Mouse (Mus musculus) liver, postnatal 0 days (tissue): ENCODE results near the gene Gabra5. TPM values are rescaled to one million over a fixed set of nuclear protein-coding genes. Genes with fewer than 3 reads are reported as not detected.

ENCODE experiments used
- ATAC-seq: fragments of 200-750 bp; cut with Nextera tagmentation; 2 replicates; pipeline ENCODE4 v1.8.0; 2017; ENCODE audit warnings: mild to moderate bottlenecking, moderate library complexity
- DNase-seq: peaks from one replicate; pipeline ENCODE4 v3.0.0-alpha.2; 2016
- H3K27ac ChIP-seq: fragments of 300-500 bp; sonication (generic); 2 replicates; pipeline ENCODE4 v1.5.1; 2014; ENCODE audit warnings: antibody characterized with exemption, moderate library complexity, mild to moderate bottlenecking, low read depth
- H3K27me3 ChIP-seq: fragments of 300-500 bp; sonication (generic); 2 replicates; pipeline ENCODE4 v1.6.1; 2014; ENCODE audit warnings: low read length, control low read depth, mixed read lengths; ENCODE audit not compliant: insufficient read depth
- H3K36me3 ChIP-seq: fragments of 300-500 bp; sonication (generic); replicated peaks from 2 replicates; pipeline ENCODE4 v1.6.1; 2014; ENCODE audit warnings: mild to moderate bottlenecking, control low read depth, low read length, moderate library complexity, mixed read lengths; ENCODE audit not compliant: insufficient read depth
- H3K4me1 ChIP-seq: fragments of 300-500 bp; sonication (generic); 2 replicates; pipeline ENCODE4 v1.6.1; 2014; ENCODE audit warnings: antibody characterized with exemption, mild to moderate bottlenecking, control low read depth; ENCODE audit not compliant: insufficient read depth
- H3K4me2 ChIP-seq: fragments of 300-500 bp; sonication (generic); 2 replicates; pipeline ENCODE4 v1.6.1; 2014; ENCODE audit warnings: low read depth, mild to moderate bottlenecking, low read length, moderate library complexity, mixed read lengths
- H3K4me3 ChIP-seq: fragments of 300-500 bp; sonication (generic); 2 replicates; pipeline ENCODE4 v1.5.1; 2014; ENCODE audit warnings: low read depth, low read length
- H3K9ac ChIP-seq: fragments of 300-500 bp; sonication (generic); replicated peaks from 2 replicates; pipeline ENCODE4 v1.6.1; 2014; ENCODE audit warnings: mild to moderate bottlenecking, moderate library complexity
- H3K9me3 ChIP-seq: fragments of 300-500 bp; sonication (generic); 2 replicates; pipeline ENCODE4 v1.6.1; 2016; ENCODE audit warnings: mild to moderate bottlenecking, control low read depth, low read length, mixed read lengths
- CTCF ChIP-seq: sonication (generic); IDR thresholded peaks from 2 replicates; pipeline ENCODE4 v1.5.1; 2016; ENCODE audit warnings: antibody characterized with exemption, low read depth
- EP300 ChIP-seq: IDR thresholded peaks from 2 replicates; pipeline ENCODE4 v1.6.1; 2016; ENCODE audit warnings: antibody characterized with exemption, low read depth, mild to moderate bottlenecking
- WGBS: fragments of 180-500 bp; shearing (Covaris S2); extraction: QIAGEN DNeasy Blood & Tissue Kit; methylation state at CpG from one replicate; pipeline ENCODE4 v1.1.7; 2014; ENCODE audit not compliant: insufficient replicate concordance; 5-methylcytosine and 5-hydroxymethylcytosine counted together
- polyA plus RNA-seq: library from polyadenylated mRNA; unstranded; fragments of >200 nt; fragmentation: Nextera tagmentation; extraction: Ambion mirVana; gene quantifications from 2 replicates; pipeline ENCODE4 v1.2.1, GENCODE M21; 2015

The Gabra5 gene
- polyA plus RNA-seq, 1 experiment from 2014 or later, result not detected

DNA sequence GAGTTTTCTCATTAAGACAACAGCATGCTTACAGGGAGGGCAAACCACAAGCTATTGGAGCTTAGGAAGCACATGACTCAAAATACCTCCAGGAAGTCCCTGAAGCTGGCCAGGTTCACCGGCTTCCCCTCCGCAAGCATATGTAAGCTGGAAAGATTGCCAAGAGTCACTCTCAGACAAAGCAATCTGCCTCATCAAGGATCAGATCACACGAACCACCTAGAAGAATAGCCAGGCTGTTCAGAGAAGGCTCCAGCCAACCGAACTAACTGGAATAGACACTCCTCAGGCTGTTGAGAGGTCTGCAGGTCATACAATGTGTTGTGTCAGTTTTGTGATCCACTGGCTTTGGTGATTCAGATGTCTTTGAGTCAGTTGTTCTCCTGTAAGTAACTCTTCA is 98.7 kb downstream of the Gabra5 start:
- no peak overlapping the region for H3K9ac ChIP-seq
- 66% methylated on average over 4 of the region's 4 CpGs for WGBS
- no peak overlapping the region for H3K4me2 ChIP-seq
- DNase-seq, result no peak
- no peaks in the 10 kb centered on the region for H3K4me1 ChIP-seq
- no peak for ATAC-seq
- H3K36me3 ChIP-seq, result no peaks in the 10 kb centered on the region
- H3K27ac ChIP-seq, result no peak overlapping the region
- TF ChIP-seq CTCF, result no peak
- no peak for TF ChIP-seq EP300
- no peaks in the 10 kb centered on the region for H3K9me3 ChIP-seq
- H3K27me3 ChIP-seq, result no peaks in the 10 kb centered on the region
- no peak overlapping the region for H3K4me3 ChIP-seq

DNA sequence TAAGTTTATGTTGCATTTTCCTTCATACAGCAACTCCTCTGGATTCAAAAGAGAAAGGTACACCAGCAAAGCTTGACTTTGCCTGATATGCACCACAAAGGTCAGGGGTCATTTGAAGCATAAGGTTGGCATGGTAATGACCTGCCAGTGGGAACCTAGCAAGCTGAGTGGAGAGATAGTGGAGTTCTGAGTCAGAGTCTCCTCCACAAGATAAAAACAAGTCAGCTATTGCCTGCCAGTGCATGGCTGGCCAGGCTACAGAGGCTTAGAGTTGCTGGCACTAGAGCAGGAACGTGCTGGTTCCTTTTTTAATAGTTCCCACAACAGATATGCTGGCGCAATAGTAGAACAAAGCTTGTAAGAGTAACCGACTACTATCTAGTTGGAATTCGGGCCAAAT is 116.3 kb downstream of the Gabra5 start:
- no peak for DNase-seq
- no peak overlapping the region for H3K27ac ChIP-seq
- no peaks in the 10 kb centered on the region for H3K27me3 ChIP-seq
- no peaks in the 10 kb centered on the region for H3K9me3 ChIP-seq
- H3K36me3 ChIP-seq, result no peaks in the 10 kb centered on the region
- H3K4me2 ChIP-seq, result no peak overlapping the region
- H3K4me3 ChIP-seq, result no peak overlapping the region
- 63% methylated on average over 4 of the region's 4 CpGs for WGBS
- no peak for ATAC-seq
- no peak for TF ChIP-seq CTCF
- no peak for TF ChIP-seq EP300
- H3K4me1 ChIP-seq, result no peaks in the 10 kb centered on the region
- no peak overlapping the region for H3K9ac ChIP-seq

DNA sequence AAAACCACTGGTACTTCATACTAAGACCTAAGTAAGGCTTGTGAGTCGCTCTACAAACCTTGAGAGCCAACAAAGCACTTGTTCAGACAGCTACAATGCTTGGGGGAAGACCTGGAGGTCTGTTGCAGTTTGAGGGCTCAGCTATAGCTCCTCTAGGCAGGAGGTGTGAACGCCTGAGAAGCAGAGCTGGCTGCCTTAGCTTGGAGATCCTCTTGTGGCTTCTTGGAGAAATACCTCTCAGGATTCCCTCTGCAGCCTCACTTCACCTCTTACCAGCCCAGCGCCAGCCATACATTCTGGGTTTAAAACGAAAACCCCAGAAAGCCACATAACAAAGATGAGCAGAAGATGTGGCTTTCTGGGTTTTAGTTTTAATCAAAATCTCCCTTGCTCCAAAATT is 119.8 kb downstream of the Gabra5 start:
- no peak for ATAC-seq
- H3K27me3 ChIP-seq, result peaks cover 11% of the 10 kb centered on the region

DNA sequence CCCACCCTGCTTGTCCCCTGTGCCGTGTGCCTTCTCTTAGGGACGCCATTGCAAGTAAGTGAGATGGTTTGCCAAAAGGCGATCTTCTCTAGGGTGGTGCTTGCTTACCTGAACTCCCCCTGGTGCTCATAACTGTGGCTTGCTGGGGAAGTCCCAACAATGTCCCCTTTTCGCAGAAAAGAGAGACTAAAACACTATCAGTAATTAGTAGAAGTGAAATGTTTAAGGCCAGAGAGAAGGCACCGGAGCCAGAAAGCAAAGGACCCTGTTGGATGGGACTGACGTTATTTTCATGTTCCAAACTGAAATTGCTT is 122.6 kb downstream of the Gabra5 start:
- no peaks in the 10 kb centered on the region for H3K4me1 ChIP-seq
- no peaks in the 10 kb centered on the region for H3K36me3 ChIP-seq
- no peak overlapping the region for H3K9ac ChIP-seq
- DNase-seq, result no peak
- ATAC-seq, result no peak
- peaks cover 11% of the 10 kb centered on the region for H3K27me3 ChIP-seq
- 29% methylated on average over 6 of the region's 6 CpGs for WGBS
- H3K4me2 ChIP-seq, result 0 out of 2 replicates have a peak overlapping the region, but pooled peaks have one; percentile 23
- no peak for TF ChIP-seq EP300
- no peak for TF ChIP-seq CTCF
- no peaks in the 10 kb centered on the region for H3K9me3 ChIP-seq
- H3K4me3 ChIP-seq, result no peak overlapping the region
- no peak overlapping the region for H3K27ac ChIP-seq

More for the DNA sequence above, 119.8 kb downstream of the Gabra5 start:
- H3K27ac ChIP-seq, result no peak overlapping the region
- TF ChIP-seq EP300, result no peak
- H3K9ac ChIP-seq, result no peak overlapping the region
- H3K9me3 ChIP-seq, result no peaks in the 10 kb centered on the region
- DNase-seq, result no peak
- H3K4me1 ChIP-seq, result no peaks in the 10 kb centered on the region
- WGBS, result 31% methylated on average over 4 of the region's 4 CpGs
- H3K4me2 ChIP-seq, result no peak overlapping the region
- no peaks in the 10 kb centered on the region for H3K36me3 ChIP-seq
- H3K4me3 ChIP-seq, result no peak overlapping the region

GRCm38 (mm10) chr7:57386517-57387340 is 123.1 kb downstream of the Gabra5 start, which contains the start of gene Gabrg3:
TSS of gene Gabrg3 (minus strand) at chr7:57387188.
- no peak within 1 kb of the TSS for H3K9ac ChIP-seq
- H3K4me2 ChIP-seq, result peak within 1 kb of the TSS; percentile 23; the same call in 1 of the 2 replicates
- no peaks in the 10 kb centered on the region for H3K9me3 ChIP-seq
- H3K4me1 ChIP-seq, result no peaks in the 10 kb centered on the region
- no peak for TF ChIP-seq EP300
- no peak for TF ChIP-seq CTCF
- no peaks in the 10 kb centered on the region for H3K36me3 ChIP-seq
- DNase-seq, result no peak
- 3% methylated on average over 59 of the region's 71 CpGs for WGBS
- ATAC-seq, result no peak
- H3K4me3 ChIP-seq, result no peak within 1 kb of the TSS
- H3K27ac ChIP-seq, result no peak within 1 kb of the TSS
- peaks cover 11% of the 10 kb centered on the region for H3K27me3 ChIP-seq

DNA sequence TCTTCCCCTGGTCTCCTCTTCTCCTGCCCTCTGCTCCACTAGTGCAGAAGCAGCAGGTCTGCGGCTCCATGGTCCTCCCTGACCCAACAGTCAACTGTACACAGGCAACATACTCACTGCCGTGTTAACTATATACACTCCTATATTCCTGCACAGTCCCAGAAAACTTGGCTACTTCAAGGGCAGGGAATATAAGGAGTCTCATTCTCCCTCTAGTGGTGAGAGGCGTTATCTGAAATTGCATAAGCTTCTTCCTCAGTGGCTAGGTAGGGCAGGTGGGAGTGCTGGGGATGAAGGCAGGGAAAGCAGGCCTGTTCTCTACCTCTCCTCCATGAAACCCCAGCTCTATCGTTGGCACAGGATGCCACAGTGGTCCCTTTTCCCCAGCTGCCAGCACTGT is 125.7 kb downstream of the Gabra5 start:
- Histone ChIP-seq H3K4me2 (no peak overlapping the region), H3K27me3 (peaks cover 11% of the 10 kb centered on the region)
- WGBS, result 25% methylated on average over 4 of the region's 4 CpGs

More for the DNA sequence above, 125.7 kb downstream of the Gabra5 start:
- TF ChIP-seq EP300, result no peak
- TF ChIP-seq CTCF, result peak; percentile 31
- no peaks in the 10 kb centered on the region for H3K36me3 ChIP-seq
- H3K4me3 ChIP-seq, result no peak overlapping the region
- ATAC-seq, result no peak
- H3K4me1 ChIP-seq, result no peaks in the 10 kb centered on the region
- H3K9me3 ChIP-seq, result no peaks in the 10 kb centered on the region
- no peak overlapping the region for H3K9ac ChIP-seq
- no peak overlapping the region for H3K27ac ChIP-seq
- DNase-seq, result no peak
